Mouse (Mus musculus) ES-E14 (cell line): ENCODE measurements around the gene Cbx2.

Experiments
- CHD2 ChIP-seq: IDR thresholded peaks from 2 replicates; pipeline ENCODE4 v1.6.1; 2014; ENCODE audit warnings: mild to moderate bottlenecking, low read depth, low read length, inconsistent platforms
- HCFC1 ChIP-seq: IDR thresholded peaks from 2 replicates; pipeline ENCODE4 v1.6.1; 2012; ENCODE audit warnings: low read length, inconsistent platforms, borderline replicate concordance; ENCODE audit not compliant: insufficient read depth
- MAFK ChIP-seq: IDR thresholded peaks from 2 replicates; pipeline ENCODE4 v1.6.1; 2014; ENCODE audit warnings: mild to moderate bottlenecking, low read depth, low read length, inconsistent platforms; ENCODE audit not compliant: insufficient read depth

- no peak for TF ChIP-seq MAFK
- no peak for TF ChIP-seq CHD2
- TF ChIP-seq HCFC1: no peak
These were observed 1.5 kb downstream of the Cbx2 start for GRCm38 (mm10) chr11:119024260-119024659.
